8 mouse cellular contexts compared by ENCODE assay signal in genomic region chr11:120823551-120823947, GRCm38 (mm10). TPM values are rescaled to one million over a fixed set of nuclear protein-coding genes. Genes with fewer than 3 reads are reported as not detected.
DNase-seq lines count a peak whose midpoint lies in the region; ATAC-seq and TF ChIP-seq lines count a peak whose summit lies in the region.

No protein-coding gene starts in this region.

- under 1% methylated on average over 38 of the region's 40 CpGs for WGBS in kidney, embryonic 15.5 days
- 0% methylated on average over 22 of the region's 40 CpGs for whole genome bisulfite sequencing in hindbrain, embryonic 16.5 days

- peak overlapping the region; percentile 76 for H3K4me3 ChIP-seq in kidney, embryonic 15.5 days (replicated peaks)
- H3K4me3 ChIP-seq in MEL (ENCODE audit: control insufficient read depth in 1 of 2, insufficient read depth in 1 of 2, low read depth in 2 of 2, low read length in 2 of 2) = peak overlapping the region; percentile 77 to 94
- peak overlapping the region; percentile 81 for H3K4me3 ChIP-seq in hindbrain, embryonic 16.5 days (ENCODE audit: low read length)
- H3K4me3 ChIP-seq in megakaryocyte, embryonic 14.5 days (replicated peaks) = peak overlapping the region; percentile 99

- no peak for TF ChIP-seq POLR2A in MEL (IDR thresholded peaks at IDR 0.05; ENCODE audit: control insufficient read depth in 1 of 2, insufficient read depth in 1 of 2, low read depth in 1 of 2, low read length in 2 of 2, poor library complexity in 1 of 2)

- peaks cover 47% of the 10 kb centered on the region for H3K79me2 ChIP-seq in MEL (ENCODE audit: control insufficient read depth, insufficient read depth, low read length, poor library complexity)

- H3K9ac ChIP-seq in kidney, embryonic 15.5 days = peak overlapping the region; percentile 85
- H3K9ac ChIP-seq in MEL (ENCODE audit: control insufficient read depth, low read depth, low read length, poor library complexity, severe bottlenecking) = peak overlapping the region; percentile 89
- H3K9ac ChIP-seq in hindbrain, embryonic 16.5 days (ENCODE audit: low read depth, low read length) = peak overlapping the region; percentile 97

- no peaks in the 10 kb centered on the region for H3K27me3 ChIP-seq in kidney, embryonic 15.5 days
- H3K27me3 ChIP-seq in MEL (ENCODE audit: control insufficient read depth in 1 of 2, insufficient read depth in 2 of 2, low read length in 2 of 2) = no peaks in the 10 kb centered on the region
- H3K27me3 ChIP-seq in hindbrain, embryonic 16.5 days (replicated peaks; ENCODE audit: control insufficient read depth, insufficient read depth, low read length) = no peaks in the 10 kb centered on the region
- H3K27me3 ChIP-seq in megakaryocyte, embryonic 14.5 days (replicated peaks) = no peaks in the 10 kb centered on the region

- peaks cover 38% of the 10 kb centered on the region for H3K36me3 ChIP-seq in kidney, embryonic 15.5 days
- peaks cover 2 to 12% of the 10 kb centered on the region in 2 experiments; a peak in 3 of 4 replicates for H3K36me3 ChIP-seq in MEL (ENCODE audit: control insufficient read depth in 1 of 2, insufficient read depth in 2 of 2, low read length in 2 of 2)
- H3K36me3 ChIP-seq in hindbrain, embryonic 16.5 days (ENCODE audit: control insufficient read depth, insufficient read depth, low read length) = peaks cover 23% of the 10 kb centered on the region
- H3K36me3 ChIP-seq in megakaryocyte, embryonic 14.5 days (replicated peaks; ENCODE audit: low read length) = peaks cover 53% of the 10 kb centered on the region

- TF ChIP-seq CTCF in MEL (IDR thresholded peaks at IDR 0.05 in 2 of 3, conservative IDR thresholded peaks at IDR 0.05 in 1 of 3; ENCODE audit: control insufficient read depth in 1 of 3, insufficient read depth in 1 of 3, low read depth in 2 of 3, low read length in 3 of 3, poor library complexity in 1 of 3, severe bottlenecking in 1 of 3) = no peak

- no peak for DNase-seq in kidney, adult 18-20 months
- no peak for DNase-seq in MEL (ENCODE audit: low read depth, low spot score)
- no peak for DNase-seq in urinary bladder, postnatal 10 days (ENCODE audit: low spot score)
- DNase-seq in layer of hippocampus, adult 11-12 months (ENCODE audit: low spot score) = no peak

- peak; percentile 57 for ATAC-seq in kidney, embryonic 15.5 days (replicated peaks; ENCODE audit: low FRiP score)
- peak; percentile 5 for ATAC-seq in common myeloid progenitor, adult 5-6 weeks (replicated peaks; ENCODE audit: low read depth, poor library complexity, severe bottlenecking)
- ATAC-seq in hindbrain, embryonic 16.5 days = peak; percentile 36

- TF ChIP-seq EP300 in MEL (IDR thresholded peaks at IDR 0.05; ENCODE audit: low read depth in 1 of 2, low read length in 2 of 2) = no peak

- no peak for TF ChIP-seq RAD21 in MEL (IDR thresholded peaks at IDR 0.05; ENCODE audit: low read depth, low read length)

- peak overlapping the region; percentile 72 for H3K4me2 ChIP-seq in kidney, embryonic 15.5 days
- H3K4me2 ChIP-seq in hindbrain, embryonic 16.5 days (ENCODE audit: low read length) = peak overlapping the region; percentile 95

- peaks cover 36% of the 10 kb centered on the region for H3K4me1 ChIP-seq in kidney, embryonic 15.5 days
- peaks cover 0 to 20% of the 10 kb centered on the region in 2 experiments; a peak in 3 of 4 replicates for H3K4me1 ChIP-seq in MEL (ENCODE audit: control insufficient read depth in 1 of 2, insufficient read depth in 2 of 2, low read length in 2 of 2)
- peaks cover 38% of the 10 kb centered on the region for H3K4me1 ChIP-seq in hindbrain, embryonic 16.5 days (ENCODE audit: control insufficient read depth, insufficient read depth, low read depth, low read length)
- peaks cover 93% of the 10 kb centered on the region for H3K4me1 ChIP-seq in megakaryocyte, embryonic 14.5 days

- H3K27ac ChIP-seq in kidney, embryonic 15.5 days = peak overlapping the region; percentile 98
- H3K27ac ChIP-seq in MEL (ENCODE audit: control insufficient read depth, low read depth, low read length) = peak overlapping the region; percentile 63
- H3K27ac ChIP-seq in hindbrain, embryonic 16.5 days (ENCODE audit: low read depth, low read length) = peak overlapping the region; percentile 100

- no peaks in the 10 kb centered on the region for H3K9me3 ChIP-seq in kidney, embryonic 15.5 days (replicated peaks)
- no peaks in the 10 kb centered on the region for H3K9me3 ChIP-seq in MEL (replicated peaks; ENCODE audit: insufficient read depth, low read length)
- H3K9me3 ChIP-seq in hindbrain, embryonic 16.5 days (ENCODE audit: control insufficient read depth, low read length) = no peaks in the 10 kb centered on the region
- H3K9me3 ChIP-seq in megakaryocyte, embryonic 14.5 days = no peaks in the 10 kb centered on the region

TF ChIP-seq in MEL, 35 proteins besides CTCF, POLR2A, EP300 and RAD21 (continues in another document):
- TF ChIP-seq MAZ (IDR thresholded peaks at IDR 0.05; ENCODE audit: low read depth, low read length) = 0 out of 2 replicates have a peak, but pooled peaks have one; percentile 3
- TF ChIP-seq ZC3H11A (IDR thresholded peaks at IDR 0.05; ENCODE audit: low read depth, low read length) = no peak
- no peak for TF ChIP-seq ZMIZ1 (IDR thresholded peaks at IDR 0.05; ENCODE audit: low read depth, low read length)
- no peak for TF ChIP-seq POLR2AphosphoS5 (IDR thresholded peaks at IDR 0.05; ENCODE audit: borderline replicate concordance, low read depth, low read length)
- peak; percentile 83; the same call in 1 of the 2 replicates for TF ChIP-seq MXI1 (IDR thresholded peaks at IDR 0.05; ENCODE audit: low read depth, low read length)
- TF ChIP-seq GATA1 (IDR thresholded peaks at IDR 0.05; ENCODE audit: low read depth, low read length) = no peak
- no peak for TF ChIP-seq MYB (IDR thresholded peaks at IDR 0.05; ENCODE audit: low read depth, low read length)
- peak; percentile 95; the same call in 1 of the 2 replicates for TF ChIP-seq UBTF (IDR thresholded peaks at IDR 0.05; ENCODE audit: borderline replicate concordance, insufficient read depth, low read depth, low read length)
- no peak for TF ChIP-seq ETS1 (IDR thresholded peaks at IDR 0.05; ENCODE audit: low read depth, low read length)
- no peak for TF ChIP-seq MAFK (IDR thresholded peaks at IDR 0.05; ENCODE audit: borderline replicate concordance, low read depth, low read length)
- no peak for TF ChIP-seq TBP (IDR thresholded peaks at IDR 0.05; ENCODE audit: low read depth, low read length)
- no peak for TF ChIP-seq MEF2A (IDR thresholded peaks at IDR 0.05; ENCODE audit: extremely low read depth, insufficient replicate concordance, low read depth, low read length, poor library complexity, severe bottlenecking)
- no peak for TF ChIP-seq NELFE (IDR thresholded peaks at IDR 0.05; ENCODE audit: low read depth, low read length)
- no peak for TF ChIP-seq CHD2 (IDR thresholded peaks at IDR 0.05; ENCODE audit: low read length)
- TF ChIP-seq MAX (IDR thresholded peaks at IDR 0.05; ENCODE audit: low read length) = peak; percentile 75
- TF ChIP-seq ELF1 (IDR thresholded peaks at IDR 0.05; ENCODE audit: low read depth, low read length) = no peak
- no peak for TF ChIP-seq NRF1 (IDR thresholded peaks at IDR 0.05; ENCODE audit: insufficient read depth, low read depth, low read length, poor library complexity, severe bottlenecking)
- peak; percentile 72; the same call in 1 of the 2 replicates for TF ChIP-seq SIN3A (IDR thresholded peaks at IDR 0.05; ENCODE audit: low read length)
- TF ChIP-seq TAL1 (IDR thresholded peaks at IDR 0.05; ENCODE audit: low read length) = no peak
- TF ChIP-seq USF2 (IDR thresholded peaks at IDR 0.05; ENCODE audit: borderline replicate concordance in 1 of 2, insufficient read depth in 1 of 2, low read depth in 1 of 2, low read length in 2 of 2) = no peak

RNA-seq across cellular contexts. Expression of gene Fasn, which starts 0.8 kb away (rescaled TPM):
- 44.1 and 51.8 TPM in 2 replicates for polyA plus RNA-seq in kidney, embryonic 15.5 days (2015; fragmentation: Nextera tagmentation; extraction: Ambion mirVana)
- 317 and 342 TPM in 2 replicates for total RNA-seq in MEL (2012; rRNA removed)
- polyA plus RNA-seq in MEL (2012; ENCODE audit: insufficient read depth in 1 of 2, insufficient read length in 2 of 2, low read depth in 1 of 2, low replicate concordance in 2 of 2, missing spikeins in 1 of 2) = 100 to 1,000 TPM; 256 to 313 TPM
- total RNA-seq in common myeloid progenitor, adult 5-6 weeks (2017) = 46.0 and 62.3 TPM in 2 replicates
- 82.9 and 92.6 TPM in 2 replicates for polyA plus RNA-seq in hindbrain, embryonic 16.5 days (2015; fragmentation: Nextera tagmentation; extraction: Ambion mirVana)
- polyA plus RNA-seq in megakaryocyte, embryonic 14.5 days (2012; ENCODE audit: insufficient read depth, low replicate concordance) = 328 and 589 TPM in 2 replicates

RNA-seq across cellular contexts. Expression of gene Dus1l, which starts 27.3 kb away (rescaled TPM):
- polyA plus RNA-seq in kidney, embryonic 15.5 days (2015; fragmentation: Nextera tagmentation; extraction: Ambion mirVana) = 74.2 and 87.2 TPM in 2 replicates
- 190 and 203 TPM in 2 replicates for total RNA-seq in MEL (2012; rRNA removed)
- 100 to 1,000 TPM in 1 of 2 experiments, not detected in 1; 171 TPM for polyA plus RNA-seq in MEL (2012; ENCODE audit: insufficient read depth in 1 of 2, insufficient read length in 2 of 2, low read depth in 1 of 2, low replicate concordance in 2 of 2, missing spikeins in 1 of 2)
- total RNA-seq in common myeloid progenitor, adult 5-6 weeks (2017) = 43.2 and 57.9 TPM in 2 replicates
- polyA plus RNA-seq in hindbrain, embryonic 16.5 days (2015; fragmentation: Nextera tagmentation; extraction: Ambion mirVana) = 46.9 and 48.5 TPM in 2 replicates
- polyA plus RNA-seq in megakaryocyte, embryonic 14.5 days (2012; ENCODE audit: insufficient read depth, low replicate concordance) = 29.4 and 74.3 TPM in 2 replicates

RNA-seq across cellular contexts. Expression of gene Gps1, which starts 39.5 kb away (rescaled TPM):
- polyA plus RNA-seq in kidney, embryonic 15.5 days (2015; fragmentation: Nextera tagmentation; extraction: Ambion mirVana) = 200 and 215 TPM in 2 replicates
- 206 and 266 TPM in 2 replicates for total RNA-seq in MEL (2012; rRNA removed)
- 100 to 1,000 TPM; 173 to 219 TPM for polyA plus RNA-seq in MEL (2012; ENCODE audit: insufficient read depth in 1 of 2, insufficient read length in 2 of 2, low read depth in 1 of 2, low replicate concordance in 2 of 2, missing spikeins in 1 of 2)
- total RNA-seq in common myeloid progenitor, adult 5-6 weeks (2017) = 66.0 and 88.2 TPM in 2 replicates
- 272 and 305 TPM in 2 replicates for polyA plus RNA-seq in hindbrain, embryonic 16.5 days (2015; fragmentation: Nextera tagmentation; extraction: Ambion mirVana)
- 13.8 and 27.0 TPM in 2 replicates for polyA plus RNA-seq in megakaryocyte, embryonic 14.5 days (2012; ENCODE audit: insufficient read depth, low replicate concordance)

RNA-seq across cellular contexts. Expression of gene Rfng, which starts 39.5 kb away (rescaled TPM):
- polyA plus RNA-seq in kidney, embryonic 15.5 days (2015; fragmentation: Nextera tagmentation; extraction: Ambion mirVana) = 36.5 and 39.9 TPM in 2 replicates
- total RNA-seq in MEL (2012; rRNA removed) = 10.9 and 12.7 TPM in 2 replicates
- polyA plus RNA-seq in MEL (2012; ENCODE audit: insufficient read depth in 1 of 2, insufficient read length in 2 of 2, low read depth in 1 of 2, low replicate concordance in 2 of 2, missing spikeins in 1 of 2) = 10 to 100 TPM in 1 of 2 experiments, not detected in 1; 40.7 TPM
- total RNA-seq in common myeloid progenitor, adult 5-6 weeks (2017) = 4.8 and 5.6 TPM in 2 replicates
- 134 and 139 TPM in 2 replicates for polyA plus RNA-seq in hindbrain, embryonic 16.5 days (2015; fragmentation: Nextera tagmentation; extraction: Ambion mirVana)
- polyA plus RNA-seq in megakaryocyte, embryonic 14.5 days (2012; ENCODE audit: insufficient read depth, low replicate concordance) = 26.0 and 43.8 TPM in 2 replicates

Comparison
In these comparisons a context has a peak if more than half of its experiments do, and no peak if none do; other contexts are left out.
1. ATAC-seq: peak in every context shown above with its lines; median percentile 57 in kidney, embryonic 15.5 days; 36 in hindbrain, embryonic 16.5 days; 5 in common myeloid progenitor, adult 5-6 weeks.